Mouse (Mus musculus) midbrain, embryonic 14.5 days (tissue): ENCODE data around the gene Nkx6-1. TPM values are rescaled to one million over a fixed set of nuclear protein-coding genes. Genes with fewer than 3 reads are reported as not detected.

ENCODE experiments used
- ATAC-seq: fragments of 200-750 bp; cut with Nextera tagmentation; 2 replicates; pipeline ENCODE4 v1.8.0; 2017; ENCODE audit warnings: moderate number of reproducible peaks, moderate library complexity; ENCODE audit not compliant: low FRiP score, low TSS enrichment
- DNase-seq: peaks from one replicate; pipeline ENCODE4 v3.0.0-alpha.2; 2015
- H3K27ac ChIP-seq: fragments of 300-500 bp; sonication (generic); replicated peaks from 2 replicates; pipeline ENCODE4 v1.5.1; 2014; ENCODE audit warnings: mild to moderate bottlenecking, low read depth, low read length, moderate library complexity
- H3K27me3 ChIP-seq: fragments of 300-500 bp; sonication (generic); 2 replicates; pipeline ENCODE4 v1.6.1; 2014; ENCODE audit warnings: low read length, control low read depth, mixed read lengths; ENCODE audit not compliant: control insufficient read depth, insufficient read depth
- H3K36me3 ChIP-seq: fragments of 300-500 bp; sonication (generic); 2 replicates; pipeline ENCODE4 v1.6.1; 2014; ENCODE audit warnings: low read length, control low read depth; ENCODE audit not compliant: control insufficient read depth, insufficient read depth
- H3K4me1 ChIP-seq: fragments of 300-500 bp; sonication (generic); 2 replicates; pipeline ENCODE4 v1.6.1; 2014; ENCODE audit warnings: mild to moderate bottlenecking, antibody characterized with exemption, low read length, control low read depth; ENCODE audit not compliant: control insufficient read depth, insufficient read depth
- H3K4me2 ChIP-seq: fragments of 300-500 bp; sonication (generic); 2 replicates; pipeline ENCODE4 v1.6.1; 2014; ENCODE audit warnings: mild to moderate bottlenecking, low read length, moderate library complexity
- H3K4me3 ChIP-seq: fragments of 300-500 bp; sonication (generic); replicated peaks from 2 replicates; pipeline ENCODE4 v1.5.1; 2014; ENCODE audit warnings: low read depth, low read length
- H3K9ac ChIP-seq: fragments of 300-500 bp; sonication (generic); replicated peaks from 2 replicates; pipeline ENCODE4 v1.6.1; 2014; ENCODE audit warnings: mild to moderate bottlenecking, low read length, moderate library complexity
- H3K9me3 ChIP-seq: fragments of 300-500 bp; sonication (generic); 2 replicates; pipeline ENCODE4 v1.6.1; 2016; ENCODE audit warnings: low read length, control low read depth, mixed read lengths; ENCODE audit not compliant: control insufficient read depth
- WGBS: fragments of 180-500 bp; shearing (Covaris S2); extraction: QIAGEN DNeasy Blood & Tissue Kit; methylation state at CpG from one replicate; pipeline ENCODE4 v1.1.7; 2014; 5-methylcytosine and 5-hydroxymethylcytosine counted together
- polyA plus RNA-seq: library from polyadenylated mRNA; unstranded; fragments of >200 nt; fragmentation: Nextera tagmentation; extraction: Ambion mirVana; gene quantifications from 2 replicates; pipeline ENCODE4 v1.2.1, GENCODE M21; 2014

The Nkx6-1 gene
- polyA plus RNA-seq = 2.8 and 3.1 TPM in 2 replicates

DNA sequence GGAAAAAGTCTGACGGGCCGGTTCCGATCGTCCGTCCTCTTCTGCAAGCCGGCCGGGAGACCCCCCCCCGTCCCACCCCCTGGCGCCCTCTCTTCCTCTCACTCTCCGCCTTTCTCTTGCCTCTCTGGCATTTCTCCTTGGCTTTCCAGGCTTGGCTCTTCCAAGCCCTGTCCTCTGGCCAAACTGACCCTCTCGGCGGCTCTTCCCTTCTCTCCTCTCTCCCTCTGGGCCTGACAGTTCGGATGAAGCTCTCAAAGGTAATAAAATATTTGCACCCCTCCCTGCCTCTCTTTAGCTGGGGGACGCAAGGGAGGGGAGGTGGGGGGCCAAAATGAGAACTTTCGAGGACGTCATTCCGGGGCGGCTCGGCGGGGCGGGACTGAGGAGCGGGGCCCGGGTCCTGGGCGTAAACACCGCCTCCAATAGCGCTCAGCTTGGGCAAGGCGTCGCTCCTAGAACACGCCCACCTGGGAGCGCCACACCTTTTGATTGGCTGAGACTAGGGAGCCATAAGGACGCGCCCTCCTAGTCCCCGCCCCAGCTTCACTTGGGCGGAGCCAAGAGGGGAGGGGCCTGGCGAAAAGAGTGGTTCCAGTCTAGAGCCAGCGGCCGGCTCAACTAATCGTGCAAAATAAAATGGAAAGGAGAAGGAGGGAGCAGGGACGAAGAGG lies at the start of gene Nkx6-1:
Gene Nkx6-1 (minus strand): TSS at position 52 of the 671 bp plus-strand sequence.
- Histone ChIP-seq H3K36me3 (no peaks in the 10 kb centered on the region), H3K9ac (peak within 1 kb of the TSS; percentile 48), H3K9me3 (no peaks in the 10 kb centered on the region), H3K27ac (peak within 1 kb of the TSS; percentile 45; the same call in 1 of the 2 replicates), H3K4me2 (peak within 1 kb of the TSS; percentile 53), H3K27me3 (peaks cover 84% of the 10 kb centered on the region), H3K4me1 (peaks cover 14% of the 10 kb centered on the region; the same call in 1 of the 2 replicates), H3K4me3 (peak within 1 kb of the TSS; percentile 35)
- DNase-seq (peak; percentile 86), ATAC-seq (peak; percentile 91)
- under 1% methylated on average over 39 of the region's 39 CpGs for WGBS

DNA sequence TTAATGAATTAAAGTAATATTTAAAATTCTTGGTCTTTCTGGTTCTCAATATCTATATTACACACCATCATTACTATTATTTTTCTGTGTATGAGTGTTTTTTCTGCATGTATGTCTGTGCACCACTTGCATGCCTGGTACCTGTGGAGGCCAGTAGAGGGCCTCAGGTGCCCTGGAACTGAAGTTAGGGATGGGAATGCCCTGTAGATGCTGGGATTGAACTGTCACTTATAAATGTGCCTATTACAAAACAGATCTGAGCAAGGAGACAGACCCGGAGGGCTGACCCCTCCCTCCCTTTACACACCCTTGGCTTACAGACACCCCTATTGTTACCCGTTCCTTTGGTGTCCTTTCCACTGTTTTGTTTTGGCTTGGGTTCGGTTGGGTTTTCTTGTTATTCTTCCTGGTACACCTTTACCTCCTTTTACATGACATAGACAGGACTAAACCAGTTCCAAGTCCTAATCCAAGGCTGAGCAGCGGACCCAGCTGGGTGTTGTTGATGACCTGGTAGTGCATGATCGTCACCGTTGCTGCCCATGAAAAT lies 48.3 kb upstream of the Nkx6-1 start:
- Histone ChIP-seq H3K4me2 (no peak overlapping the region), H3K27me3 (no peaks in the 10 kb centered on the region), H3K9me3 (no peaks in the 10 kb centered on the region), H3K4me1 (no peaks in the 10 kb centered on the region), H3K4me3 (no peak overlapping the region), H3K9ac (no peak overlapping the region), H3K36me3 (no peaks in the 10 kb centered on the region), H3K27ac (no peak overlapping the region)
- 79% methylated on average over 6 of the region's 6 CpGs for WGBS
- ATAC-seq = no peak
- DNase-seq = no peak

DNA sequence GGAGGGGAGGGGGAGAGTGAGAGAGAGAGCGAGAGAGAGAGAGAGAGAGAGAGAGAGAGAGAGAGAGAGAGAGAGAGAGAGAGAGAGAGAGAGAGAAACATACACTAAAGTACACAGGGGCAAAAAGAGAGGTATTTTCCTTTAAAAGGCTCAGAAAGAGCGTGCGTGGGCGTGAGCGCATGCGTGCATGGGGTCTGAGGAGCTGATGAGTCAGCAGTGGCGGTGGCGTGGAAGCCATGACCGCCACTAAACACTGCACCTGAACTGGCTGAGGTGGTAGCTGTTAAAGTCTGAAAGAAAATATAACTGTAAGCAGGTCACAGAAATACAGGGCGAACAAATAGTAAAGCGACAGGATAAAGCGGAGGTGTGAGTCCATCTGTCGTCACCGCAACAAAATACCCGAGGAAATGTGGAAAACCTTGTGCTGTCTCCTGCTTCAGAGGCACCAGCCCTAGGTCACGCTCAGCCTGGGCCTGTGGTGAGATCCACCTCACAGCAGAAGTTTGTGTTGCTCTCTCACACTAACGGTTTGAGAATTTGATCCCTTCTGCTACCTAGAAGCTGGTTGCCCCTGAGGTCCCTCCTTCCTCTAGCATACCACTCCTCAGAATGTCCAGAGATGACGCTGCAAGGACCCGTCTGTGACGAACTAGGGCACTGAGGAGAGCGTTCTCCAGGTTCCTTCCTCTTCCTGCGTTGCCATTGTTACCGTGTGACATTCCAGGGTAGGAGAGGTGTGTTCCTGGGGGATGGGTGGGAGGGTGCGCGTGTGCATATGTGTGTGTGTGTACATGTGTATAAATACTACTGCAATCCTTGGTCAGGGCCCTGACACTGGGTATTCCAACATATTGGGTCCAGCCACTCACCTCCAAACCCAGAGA lies 38.8 kb upstream of the Nkx6-1 start:
- H3K27me3 ChIP-seq = no peaks in the 10 kb centered on the region
- H3K4me2 ChIP-seq = no peak overlapping the region
- no peaks in the 10 kb centered on the region for H3K9me3 ChIP-seq
- DNase-seq = peak; percentile 10
- H3K27ac ChIP-seq = no peak overlapping the region
- no peaks in the 10 kb centered on the region for H3K36me3 ChIP-seq
- no peaks in the 10 kb centered on the region for H3K4me1 ChIP-seq
- no peak overlapping the region for H3K4me3 ChIP-seq
- no peak overlapping the region for H3K9ac ChIP-seq
- no peak for ATAC-seq
- 84% methylated on average over 24 of the region's 25 CpGs for WGBS

DNA sequence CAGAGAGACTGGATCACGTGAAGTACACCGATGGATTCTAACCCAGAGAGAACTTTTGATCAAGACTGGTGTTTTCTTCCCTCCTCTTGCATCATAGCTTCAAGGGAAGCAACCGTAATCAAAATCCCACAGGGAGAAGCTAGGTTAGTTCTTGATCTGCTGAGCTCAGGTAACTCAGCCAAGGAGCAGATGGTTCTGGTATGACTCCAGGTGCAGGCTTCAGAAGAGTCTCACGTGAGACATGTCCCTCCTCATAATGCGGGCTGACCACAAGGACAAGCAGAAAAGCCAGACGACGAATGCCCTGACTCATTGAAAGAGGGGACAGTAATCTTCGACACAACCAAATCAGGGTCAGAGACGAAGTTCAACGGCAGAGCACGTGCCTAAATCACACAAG lies 37.8 kb upstream of the Nkx6-1 start:
- Histone ChIP-seq H3K9me3 (no peaks in the 10 kb centered on the region), H3K36me3 (no peaks in the 10 kb centered on the region), H3K4me2 (no peak overlapping the region), H3K9ac (no peak overlapping the region), H3K4me1 (no peaks in the 10 kb centered on the region), H3K4me3 (no peak overlapping the region), H3K27ac (no peak overlapping the region), H3K27me3 (no peaks in the 10 kb centered on the region)
- WGBS = 84% methylated on average over 11 of the region's 11 CpGs
- ATAC-seq = no peak
- no peak for DNase-seq

DNA sequence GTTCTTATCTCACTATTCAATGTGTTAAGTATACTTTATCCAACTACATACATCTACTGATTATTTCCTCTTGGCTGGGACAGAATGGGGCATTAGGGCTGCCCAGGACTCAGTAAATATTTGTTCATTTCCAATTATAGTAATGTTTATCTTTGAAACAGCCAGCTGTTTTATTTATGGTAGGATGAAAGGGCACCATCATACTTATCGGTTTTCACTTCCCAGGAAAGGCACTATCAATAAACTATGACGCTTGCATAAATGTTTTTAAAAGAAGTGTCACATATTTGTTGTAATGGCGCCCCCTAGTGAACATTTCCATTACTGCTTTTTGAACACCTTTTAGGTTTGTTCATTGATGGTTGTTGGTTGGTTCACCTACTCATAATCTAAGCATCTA lies 35.8 kb upstream of the Nkx6-1 start:
- ATAC-seq (no peak), DNase-seq (peak; percentile 85)
- H3K36me3 ChIP-seq = no peaks in the 10 kb centered on the region
- H3K4me1 ChIP-seq = no peaks in the 10 kb centered on the region
- no peaks in the 10 kb centered on the region for H3K27me3 ChIP-seq
- H3K4me2 ChIP-seq = no peak overlapping the region
- WGBS = 6% methylated on average over 3 of the region's 3 CpGs
- no peaks in the 10 kb centered on the region for H3K9me3 ChIP-seq
- no peak overlapping the region for H3K27ac ChIP-seq
- H3K4me3 ChIP-seq = no peak overlapping the region
- no peak overlapping the region for H3K9ac ChIP-seq

DNA sequence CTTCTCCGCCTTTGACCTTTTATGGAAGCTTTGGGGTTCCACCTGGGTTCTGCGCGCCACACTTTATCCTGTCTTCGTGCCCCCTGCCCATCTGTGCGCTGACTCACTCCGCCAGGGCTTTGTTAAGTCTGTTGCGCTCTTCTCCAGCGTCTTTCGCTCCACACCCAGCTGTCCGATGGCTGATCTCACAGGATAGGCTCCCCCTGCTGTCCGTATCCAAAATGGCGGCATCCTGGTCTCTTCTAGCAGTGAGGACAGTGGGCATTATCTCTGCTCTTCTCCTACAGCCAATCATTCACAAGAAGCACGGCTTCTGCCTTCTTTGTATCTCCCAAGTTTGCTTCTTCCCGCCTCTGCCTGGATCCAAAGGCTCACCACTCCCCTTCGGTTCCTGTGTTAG lies 23.8 kb upstream of the Nkx6-1 start:
- no peak overlapping the region for H3K9ac ChIP-seq
- H3K4me3 ChIP-seq = no peak overlapping the region
- WGBS = 16% methylated on average over 15 of the region's 15 CpGs
- H3K36me3 ChIP-seq = no peaks in the 10 kb centered on the region
- H3K27me3 ChIP-seq = no peaks in the 10 kb centered on the region
- no peak overlapping the region for H3K27ac ChIP-seq
- no peaks in the 10 kb centered on the region for H3K4me1 ChIP-seq
- ATAC-seq (no peak; the same call in 1 of the 2 replicates), DNase-seq (peak; percentile 83)
- H3K4me2 ChIP-seq = peak overlapping the region; percentile 46
- H3K9me3 ChIP-seq = no peaks in the 10 kb centered on the region

DNA sequence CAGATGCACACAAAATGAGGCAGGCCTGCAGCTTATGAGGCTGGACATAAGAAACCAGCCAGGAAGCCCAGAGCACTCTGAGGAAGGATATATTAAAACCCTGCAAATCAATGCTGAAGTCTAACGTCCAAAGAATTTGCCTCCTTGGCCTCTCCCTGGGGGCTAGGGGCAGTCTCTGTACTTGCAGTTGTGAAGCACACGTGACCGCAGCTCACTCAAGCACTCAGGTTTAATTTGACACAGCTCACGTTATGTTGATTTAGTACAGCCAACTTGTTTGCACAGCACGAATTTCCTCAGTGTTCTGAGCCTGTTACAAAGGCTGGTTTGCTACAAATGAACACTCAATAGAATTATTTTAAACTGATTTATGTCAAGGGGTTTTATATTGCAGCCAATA lies 18.5 kb upstream of the Nkx6-1 start:
- no peaks in the 10 kb centered on the region for H3K4me1 ChIP-seq
- H3K4me3 ChIP-seq = no peak overlapping the region
- ATAC-seq (no peak), DNase-seq (no peak)
- no peak overlapping the region for H3K9ac ChIP-seq
- 64% methylated on average over 5 of the region's 5 CpGs for WGBS
- no peaks in the 10 kb centered on the region for H3K36me3 ChIP-seq
- H3K4me2 ChIP-seq = no peak overlapping the region
- H3K27ac ChIP-seq = no peak overlapping the region
- no peaks in the 10 kb centered on the region for H3K9me3 ChIP-seq
- H3K27me3 ChIP-seq = no peaks in the 10 kb centered on the region

DNA sequence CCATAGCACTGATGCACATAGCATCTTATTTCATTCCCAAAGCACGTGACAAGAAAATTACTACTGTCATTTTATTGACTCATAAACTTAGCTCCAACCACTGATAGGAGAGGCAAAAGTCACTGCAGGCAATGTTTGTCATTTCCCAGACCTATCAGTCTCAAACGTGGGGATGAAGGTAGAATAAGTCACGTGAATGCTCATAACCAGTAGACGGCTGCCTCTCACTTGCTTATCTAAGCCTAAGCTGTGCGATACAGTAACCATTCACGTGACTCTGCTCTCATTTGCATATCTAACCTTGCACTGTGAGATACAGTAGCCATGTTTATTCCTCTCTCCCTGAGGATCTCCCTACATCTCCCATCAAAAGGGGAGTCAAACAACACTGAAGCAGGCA lies 15.5 kb upstream of the Nkx6-1 start:
- no peak overlapping the region for H3K4me3 ChIP-seq
- H3K27me3 ChIP-seq = no peaks in the 10 kb centered on the region
- WGBS = 72% methylated on average over 6 of the region's 6 CpGs
- H3K27ac ChIP-seq = no peak overlapping the region
- no peak overlapping the region for H3K4me2 ChIP-seq
- no peaks in the 10 kb centered on the region for H3K4me1 ChIP-seq
- H3K9ac ChIP-seq = no peak overlapping the region
- no peaks in the 10 kb centered on the region for H3K36me3 ChIP-seq
- no peak for ATAC-seq
- DNase-seq = no peak
- no peaks in the 10 kb centered on the region for H3K9me3 ChIP-seq
